Mouse (Mus musculus): ENCODE data around the gene Nlrp10. TPM values are rescaled to one million over a fixed set of nuclear protein-coding genes. Genes with fewer than 3 reads are reported as not detected.
A peak's percentile ranks its signal among the peaks of the same experiment; 100 is the strongest.

Nlrp10 gene
- polyA plus RNA-seq, 1 experiment, result 0.27 TPM

GRCm38 (mm10) chr7:108954185-108954584 is 24.2 kb upstream of the Nlrp10 start:
- peak; percentile 24 for DNase-seq

GRCm38 (mm10) chr7:108952801-108953200 is 22.8 kb upstream of the Nlrp10 start:
- Histone ChIP-seq H3K4me3 (ENCODE audit: control insufficient read depth, insufficient read depth, low read length) (no peak overlapping the region), H3K4me1 (replicated peaks; ENCODE audit: control insufficient read depth, insufficient read depth, low read length) (peaks cover 7% of the 10 kb centered on the region; the same call in 1 of the 2 replicates), H3K27ac (ENCODE audit: control insufficient read depth, insufficient read depth, low read length) (no peak overlapping the region), H3K36me3 (ENCODE audit: control insufficient read depth, insufficient read depth, low read length) (no peaks in the 10 kb centered on the region), H3K27me3 (ENCODE audit: control insufficient read depth, insufficient read depth, low read length) (peaks cover 13% of the 10 kb centered on the region)
- TF ChIP-seq POLR2A (IDR thresholded peaks at IDR 0.05; ENCODE audit: control insufficient read depth, extremely low read depth, insufficient read depth, low read length, poor library complexity) (no peak), CTCF (IDR thresholded peaks at IDR 0.05; ENCODE audit: borderline replicate concordance, control insufficient read depth, extremely low read depth, insufficient read depth, low read length, poor library complexity) (no peak)
- WGBS, result 34% methylated on average over 6 of the region's 6 CpGs
- no peak for DNase-seq

More at GRCm38 (mm10) chr7:108954185-108954584, 24.2 kb upstream of the Nlrp10 start:
- H3K4me3 ChIP-seq (ENCODE audit: control insufficient read depth, insufficient read depth, low read length), result no peak overlapping the region
- H3K4me1 ChIP-seq (replicated peaks; ENCODE audit: control insufficient read depth, insufficient read depth, low read length), result peaks cover 7% of the 10 kb centered on the region; the same call in 1 of the 2 replicates
- TF ChIP-seq POLR2A (IDR thresholded peaks at IDR 0.05; ENCODE audit: control insufficient read depth, extremely low read depth, insufficient read depth, low read length, poor library complexity) (no peak), CTCF (IDR thresholded peaks at IDR 0.05; ENCODE audit: borderline replicate concordance, control insufficient read depth, extremely low read depth, insufficient read depth, low read length, poor library complexity) (no peak)
- no peak overlapping the region for H3K27ac ChIP-seq (ENCODE audit: control insufficient read depth, insufficient read depth, low read length)
- H3K36me3 ChIP-seq (ENCODE audit: control insufficient read depth, insufficient read depth, low read length), result no peaks in the 10 kb centered on the region
- H3K27me3 ChIP-seq (ENCODE audit: control insufficient read depth, insufficient read depth, low read length), result peaks cover 13% of the 10 kb centered on the region
- WGBS, result 42% methylated on average over 4 of the region's 4 CpGs

GRCm38 (mm10) chr7:108950762-108951331 is 20.9 kb upstream of the Nlrp10 start:
- no peak for DNase-seq

GRCm38 (mm10) chr7:108950312-108950761 is 20.4 kb upstream of the Nlrp10 start, which contains the start of gene Tub:
Gene Tub (plus strand): TSS chr7:108950338.
- no peak within 1 kb of the TSS for H3K27ac ChIP-seq (ENCODE audit: control insufficient read depth, insufficient read depth, low read length)
- peak within 1 kb of the TSS; percentile 15 for H3K4me3 ChIP-seq (ENCODE audit: control insufficient read depth, insufficient read depth, low read length)
- DNase-seq, result no peak
- H3K36me3 ChIP-seq (ENCODE audit: control insufficient read depth, insufficient read depth, low read length), result peaks cover 5% of the 10 kb centered on the region
- TF ChIP-seq CTCF (IDR thresholded peaks at IDR 0.05; ENCODE audit: borderline replicate concordance, control insufficient read depth, extremely low read depth, insufficient read depth, low read length, poor library complexity), result no peak
- TF ChIP-seq POLR2A (IDR thresholded peaks at IDR 0.05; ENCODE audit: control insufficient read depth, extremely low read depth, insufficient read depth, low read length, poor library complexity), result no peak
- peaks cover 7% of the 10 kb centered on the region; the same call in 1 of the 2 replicates for H3K4me1 ChIP-seq (replicated peaks; ENCODE audit: control insufficient read depth, insufficient read depth, low read length)
- 4% methylated on average over 43 of the region's 44 CpGs for WGBS
- H3K27me3 ChIP-seq (ENCODE audit: control insufficient read depth, insufficient read depth, low read length), result peaks cover 13% of the 10 kb centered on the region

More at GRCm38 (mm10) chr7:108950762-108951331, 20.9 kb upstream of the Nlrp10 start:
- peaks cover 7% of the 10 kb centered on the region; the same call in 1 of the 2 replicates for H3K4me1 ChIP-seq (replicated peaks; ENCODE audit: control insufficient read depth, insufficient read depth, low read length)
- H3K36me3 ChIP-seq (ENCODE audit: control insufficient read depth, insufficient read depth, low read length), result 0 out of 2 replicates have a peak, but pooled peaks cover under 1% of the 10 kb centered on the region
- peaks cover 13% of the 10 kb centered on the region for H3K27me3 ChIP-seq (ENCODE audit: control insufficient read depth, insufficient read depth, low read length)
- TF ChIP-seq POLR2A (IDR thresholded peaks at IDR 0.05; ENCODE audit: control insufficient read depth, extremely low read depth, insufficient read depth, low read length, poor library complexity), result no peak
- no peak for TF ChIP-seq CTCF (IDR thresholded peaks at IDR 0.05; ENCODE audit: borderline replicate concordance, control insufficient read depth, extremely low read depth, insufficient read depth, low read length, poor library complexity)
- peak overlapping the region; percentile 15 for H3K4me3 ChIP-seq (ENCODE audit: control insufficient read depth, insufficient read depth, low read length)
- 5% methylated on average over 52 of the region's 52 CpGs for WGBS
- no peak overlapping the region for H3K27ac ChIP-seq (ENCODE audit: control insufficient read depth, insufficient read depth, low read length)

DNA sequence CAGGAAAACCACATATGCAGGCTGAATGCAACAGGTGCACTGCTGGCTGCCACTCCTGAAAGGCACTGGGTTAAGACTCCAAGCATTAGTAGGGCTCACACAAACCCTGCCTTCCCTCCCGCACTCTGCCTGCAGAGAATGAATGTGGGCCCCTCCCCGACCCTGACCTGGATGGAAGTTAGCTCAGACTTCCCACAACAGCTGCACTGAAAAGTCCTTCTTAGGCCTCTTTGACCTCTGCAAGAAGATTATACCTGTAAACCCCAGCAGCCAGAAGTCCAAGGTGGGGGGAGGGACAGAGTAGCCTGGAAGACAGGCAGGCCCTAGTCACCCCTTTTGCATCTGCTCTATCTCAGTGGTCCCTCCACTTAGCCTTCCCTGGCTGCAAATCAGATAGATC is 19.3 kb upstream of the Nlrp10 start:
- H3K27me3 ChIP-seq (ENCODE audit: control insufficient read depth, insufficient read depth, low read length), result peaks cover 13% of the 10 kb centered on the region
- peaks cover 6% of the 10 kb centered on the region for H3K36me3 ChIP-seq (ENCODE audit: control insufficient read depth, insufficient read depth, low read length)
- peaks cover 7% of the 10 kb centered on the region; the same call in 1 of the 2 replicates for H3K4me1 ChIP-seq (replicated peaks; ENCODE audit: control insufficient read depth, insufficient read depth, low read length)
- no peak overlapping the region for H3K27ac ChIP-seq (ENCODE audit: control insufficient read depth, insufficient read depth, low read length)
- 82% methylated on average over 2 of the region's 2 CpGs for WGBS
- no peak for TF ChIP-seq POLR2A (IDR thresholded peaks at IDR 0.05; ENCODE audit: control insufficient read depth, extremely low read depth, insufficient read depth, low read length, poor library complexity)
- TF ChIP-seq CTCF (IDR thresholded peaks at IDR 0.05; ENCODE audit: borderline replicate concordance, control insufficient read depth, extremely low read depth, insufficient read depth, low read length, poor library complexity), result no peak
- no peak overlapping the region for H3K4me3 ChIP-seq (ENCODE audit: control insufficient read depth, insufficient read depth, low read length)
- no peak for DNase-seq

DNA sequence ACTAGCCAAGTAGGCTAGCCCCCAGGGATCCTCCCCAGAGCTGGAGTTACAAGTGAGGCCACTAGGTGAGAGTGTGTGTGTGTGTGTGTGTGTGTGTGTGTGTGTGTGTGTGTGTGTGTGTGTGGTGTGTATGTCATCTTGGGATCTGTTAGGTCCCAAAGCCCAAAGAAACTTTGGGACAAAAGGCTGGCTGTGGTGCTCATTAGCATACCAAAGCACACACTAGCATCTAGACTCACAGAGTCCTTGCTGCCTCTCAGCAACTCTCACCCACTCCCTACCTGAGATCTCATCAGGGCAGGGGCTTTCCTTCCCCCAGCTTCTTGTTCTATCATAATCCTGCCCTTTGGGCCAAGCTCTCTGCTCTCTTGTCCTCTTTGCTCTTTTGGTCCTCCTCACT is 18.6 kb upstream of the Nlrp10 start:
- TF ChIP-seq POLR2A (IDR thresholded peaks at IDR 0.05; ENCODE audit: control insufficient read depth, extremely low read depth, insufficient read depth, low read length, poor library complexity) (no peak), CTCF (IDR thresholded peaks at IDR 0.05; ENCODE audit: borderline replicate concordance, control insufficient read depth, extremely low read depth, insufficient read depth, low read length, poor library complexity) (no peak)
- no peak overlapping the region for H3K4me3 ChIP-seq (ENCODE audit: control insufficient read depth, insufficient read depth, low read length)
- H3K36me3 ChIP-seq (ENCODE audit: control insufficient read depth, insufficient read depth, low read length), result peaks cover 6% of the 10 kb centered on the region
- H3K4me1 ChIP-seq (replicated peaks; ENCODE audit: control insufficient read depth, insufficient read depth, low read length), result peaks cover 7% of the 10 kb centered on the region; the same call in 1 of the 2 replicates
- no peak for DNase-seq
- H3K27ac ChIP-seq (ENCODE audit: control insufficient read depth, insufficient read depth, low read length), result no peak overlapping the region
- H3K27me3 ChIP-seq (ENCODE audit: control insufficient read depth, insufficient read depth, low read length), result peaks cover 13% of the 10 kb centered on the region
